Mouse (Mus musculus) 3T3-L1 (cell line): Measurements from ENCODE around the gene Aplp1.
"Not testable (repeated sequence)": the region's sequence is repeated elsewhere in the genome, so short reads cannot be mapped to it uniquely, and the experiment has no call there.

Experiments
- DNase-seq: peaks from one replicate; pipeline ENCODE4 v3.0.0-alpha.2; 2015; ENCODE audit warnings: low read depth, low spot score

Gene Aplp1

DNA sequence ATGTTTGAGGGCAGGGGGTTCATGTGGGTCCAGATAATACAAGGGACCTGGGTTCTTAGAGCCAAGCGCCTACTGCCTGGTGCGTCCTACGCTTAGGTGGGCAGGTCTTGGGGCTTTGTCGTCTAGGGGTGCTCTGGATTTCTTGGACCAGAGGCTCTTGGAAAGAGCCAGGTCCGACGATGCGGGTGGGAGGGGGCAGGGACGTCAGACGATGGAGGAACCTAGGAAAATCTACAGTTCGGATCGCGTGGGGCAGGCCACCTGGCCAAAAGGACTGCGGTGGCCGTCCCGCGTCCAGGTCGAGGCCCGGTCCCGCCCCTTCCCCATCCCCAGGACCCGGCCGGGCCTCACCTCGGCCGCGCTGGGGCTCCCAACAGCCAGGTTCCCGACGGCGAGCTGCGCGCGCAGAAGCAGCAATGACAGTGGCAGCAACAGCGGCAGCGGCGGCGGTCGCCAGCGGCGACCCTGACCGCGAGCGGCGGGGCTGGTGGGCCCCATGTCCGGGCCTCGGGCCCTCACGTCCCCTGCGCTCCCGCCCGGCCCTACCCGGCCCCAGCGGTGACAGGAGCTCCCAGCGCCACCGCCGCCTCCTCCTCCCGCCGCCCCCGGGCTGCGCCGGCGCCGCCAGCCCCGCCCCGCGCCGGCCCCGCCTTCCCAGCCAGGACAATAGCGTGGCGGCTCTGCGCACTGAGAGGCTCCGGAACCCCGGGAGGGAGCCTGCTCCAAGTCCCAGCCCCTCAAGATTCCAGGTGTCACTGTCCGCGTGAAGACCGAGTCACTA, at the start of gene Aplp1:
Aplp1 (minus strand) TSS at position 565 of the 781 bp plus-strand sequence.
- DNase-seq, result no peak

GRCm38 (mm10) chr7:30493401-30493931, 48.1 kb upstream of the Aplp1 start, which contains the start of gene Prodh2:
Prodh2 (plus strand) TSS chr7:30493622.
- no peak for DNase-seq

GRCm38 (mm10) chr7:30492765-30493164, 47.4 kb upstream of the Aplp1 start:
- peak; percentile 79 for DNase-seq

DNA sequence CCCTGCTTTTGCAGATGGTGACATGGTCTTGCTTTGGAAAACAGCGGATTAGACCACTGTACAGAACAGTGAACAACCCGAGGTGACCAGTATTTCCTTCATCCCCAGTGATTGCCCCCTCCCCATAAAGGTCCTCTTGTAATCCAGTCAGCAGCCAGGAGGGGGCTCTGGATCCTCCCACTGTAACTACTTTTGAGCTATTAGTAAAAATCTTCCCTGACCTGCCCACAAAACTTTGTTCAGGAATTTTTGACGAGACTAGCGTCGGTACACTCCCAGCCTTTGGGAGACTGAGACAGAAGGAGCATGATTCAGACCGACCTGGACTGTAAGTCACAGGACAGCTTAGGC, 45.6 kb upstream of the Aplp1 start:
- DNase-seq, result peak; percentile 5

GRCm38 (mm10) chr7:30490251-30490956, 45.1 kb upstream of the Aplp1 start:
- peak; percentile 56 for DNase-seq

DNA sequence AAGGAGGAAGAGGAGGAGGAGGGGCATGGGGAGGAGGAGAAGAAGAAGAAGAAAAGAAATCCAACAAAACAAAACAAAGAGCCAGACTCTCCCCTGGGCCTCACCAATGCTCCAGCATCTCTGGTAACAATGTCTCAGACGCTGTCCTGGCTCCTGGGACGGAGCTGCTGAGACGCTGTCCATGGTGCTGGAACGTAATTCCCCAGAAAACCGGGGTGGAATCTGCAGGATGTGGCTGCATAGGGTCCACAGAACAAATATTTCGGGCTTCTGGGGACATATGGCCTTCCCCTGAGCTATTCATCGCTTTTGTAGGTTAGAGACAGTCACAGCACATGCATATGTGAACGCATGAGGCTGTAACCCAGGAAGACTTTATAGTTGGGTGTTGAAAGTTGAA, 38.9 kb upstream of the Aplp1 start:
- DNase-seq, result peak; percentile 48

DNA sequence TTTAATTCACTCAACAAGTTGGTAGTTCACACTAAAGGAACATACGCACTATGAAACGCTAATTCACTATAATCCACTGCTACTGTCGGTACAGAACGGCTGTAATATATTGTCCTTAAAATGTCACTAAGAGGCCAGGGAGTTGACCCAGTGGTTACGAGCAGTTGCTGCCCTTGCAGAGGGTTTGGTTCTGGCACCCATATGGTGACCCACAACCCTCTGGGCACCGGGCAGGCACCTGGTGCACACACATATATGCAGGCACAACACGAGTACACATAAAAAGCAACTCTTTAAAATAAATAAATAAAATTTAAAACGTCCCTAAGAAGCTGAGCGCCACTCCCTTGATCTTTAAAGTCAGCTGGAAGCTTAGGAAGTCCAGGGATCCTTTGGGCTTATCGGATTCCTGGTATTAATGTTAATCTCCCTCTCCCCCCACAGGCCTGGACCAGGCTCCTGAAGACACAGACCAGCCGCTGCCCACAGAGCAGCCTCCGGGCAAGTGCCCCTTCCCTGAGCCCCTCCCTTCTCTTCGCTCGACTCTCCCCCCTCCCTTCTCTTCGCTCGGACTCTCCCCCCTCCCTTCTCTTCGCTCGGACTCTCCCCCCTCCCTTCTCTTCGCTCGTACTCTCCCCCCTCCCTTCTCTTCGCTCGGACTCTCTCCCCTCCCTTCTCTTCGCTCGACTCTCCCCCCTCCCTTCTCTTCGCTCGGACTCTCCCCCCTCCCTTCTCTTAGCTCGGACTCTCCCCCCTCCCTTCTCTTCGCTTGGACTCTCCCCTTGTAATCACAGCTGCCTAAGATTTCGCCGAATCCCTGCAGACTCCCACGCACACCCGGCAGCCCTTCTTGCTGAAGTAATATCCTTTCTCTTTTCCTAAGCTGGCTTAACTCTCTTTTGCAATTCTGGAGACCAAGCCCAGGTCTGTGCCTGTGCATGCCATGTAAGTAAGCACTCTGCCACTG, 32.4 kb upstream of the Aplp1 start:
- no peak for DNase-seq

DNA sequence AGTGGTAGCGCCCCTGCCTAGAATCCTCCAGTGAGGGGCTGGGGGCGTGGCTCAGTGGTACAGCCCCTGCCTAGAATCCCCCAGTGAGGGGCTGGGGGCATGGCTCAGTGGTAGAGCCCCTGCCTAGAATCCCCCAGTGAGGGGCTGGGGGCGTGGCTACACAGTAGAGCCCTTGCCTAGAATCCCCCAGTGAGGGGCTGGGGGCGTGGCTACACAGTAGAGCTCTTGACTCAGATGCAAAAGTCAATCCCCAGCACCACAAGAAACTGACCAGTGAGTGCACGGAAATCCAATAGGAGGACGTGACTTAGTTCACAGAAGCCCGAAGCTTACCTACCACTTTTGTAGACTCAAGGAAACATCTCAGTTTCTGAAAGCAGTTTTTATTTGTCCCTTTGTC, 30.8 kb upstream of the Aplp1 start:
- DNase-seq, result not testable (repeated sequence)

DNA sequence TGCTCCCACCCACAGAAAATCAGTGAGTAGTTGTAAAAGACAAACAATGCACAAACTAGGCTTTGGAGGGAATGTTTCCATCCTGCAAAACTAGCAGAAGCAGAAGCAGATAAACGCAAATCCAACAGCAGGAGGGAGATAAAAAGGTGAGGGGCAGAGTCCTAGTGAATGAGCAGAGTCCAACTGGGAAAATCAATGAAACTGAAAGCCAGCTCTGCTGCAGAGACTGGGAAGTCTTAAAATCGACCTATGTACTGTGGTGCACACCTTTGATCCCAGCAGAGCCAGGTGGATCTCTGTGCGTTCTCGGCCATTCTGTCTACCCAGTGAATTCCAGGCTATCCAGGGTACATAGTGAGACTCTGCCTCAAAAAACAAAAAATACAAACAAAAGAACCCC, 29.7 kb upstream of the Aplp1 start:
- DNase-seq, result no peak

DNA sequence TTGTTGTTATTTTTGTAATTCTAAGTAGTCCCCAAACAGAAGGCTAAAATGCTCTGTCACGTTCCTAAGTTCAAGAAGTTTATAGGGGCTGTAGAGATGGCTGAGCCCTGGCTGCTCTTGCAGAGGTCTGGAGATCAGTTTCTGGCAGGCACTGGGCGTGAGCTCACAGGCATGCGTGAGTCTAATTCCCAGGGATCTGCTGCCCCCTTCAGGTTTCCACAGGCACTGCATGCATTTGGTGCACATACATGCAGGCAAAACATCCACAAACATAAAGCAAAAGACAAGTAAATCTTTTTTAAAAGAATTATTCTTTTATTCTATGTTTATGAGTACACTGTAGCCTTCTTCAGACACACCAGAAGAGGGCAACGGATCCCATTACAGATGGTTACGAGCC, 27.1 kb upstream of the Aplp1 start:
- DNase-seq, result peak; percentile 28

DNA sequence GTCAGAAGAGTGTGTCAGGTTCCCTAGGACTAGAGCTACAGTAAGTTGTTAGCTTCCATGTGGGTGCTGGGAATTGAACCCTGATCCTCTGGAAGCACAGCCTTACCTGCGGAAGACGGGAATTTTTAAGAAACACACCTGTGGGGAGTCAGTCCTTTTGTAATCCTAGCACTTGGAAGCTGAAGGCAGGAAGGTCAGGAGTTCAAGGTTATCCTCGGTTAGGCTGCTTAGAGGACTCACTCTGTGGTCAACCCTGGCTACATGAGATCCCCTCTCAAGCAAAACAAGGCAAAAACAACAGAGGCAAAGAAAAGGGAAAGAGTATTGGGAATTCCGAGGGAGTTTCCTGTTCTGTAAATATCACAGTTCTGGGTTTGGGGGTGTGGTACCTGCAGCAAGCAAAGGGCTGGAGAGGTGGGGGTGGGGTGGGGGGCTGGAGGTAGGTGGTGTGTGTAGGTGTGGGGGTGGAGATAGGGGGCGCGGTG, 19.5 kb upstream of the Aplp1 start:
- no peak for DNase-seq

GRCm38 (mm10) chr7:30463996-30464395, 18.7 kb upstream of the Aplp1 start:
- DNase-seq, result no peak

DNA sequence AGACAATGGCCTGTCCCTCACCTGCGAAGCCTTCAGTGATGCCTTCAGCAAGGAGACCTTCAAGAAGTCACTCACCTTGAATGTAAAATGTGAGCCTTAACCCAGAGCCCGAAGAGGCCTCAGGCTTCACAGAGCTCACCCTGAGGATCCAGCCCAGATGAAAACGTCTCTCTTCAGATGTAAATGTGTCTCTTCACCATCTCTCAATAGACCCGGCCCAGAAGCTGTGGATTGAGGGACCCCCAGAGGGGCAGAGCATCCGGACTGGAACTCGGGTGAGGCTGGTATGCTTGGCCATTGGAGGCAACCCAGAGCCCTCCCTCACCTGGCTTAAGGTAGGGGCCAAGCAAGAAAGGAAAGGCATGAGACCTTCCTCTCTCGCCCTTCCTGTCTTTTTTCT, 18.2 kb upstream of the Aplp1 start:
- no peak for DNase-seq

DNA sequence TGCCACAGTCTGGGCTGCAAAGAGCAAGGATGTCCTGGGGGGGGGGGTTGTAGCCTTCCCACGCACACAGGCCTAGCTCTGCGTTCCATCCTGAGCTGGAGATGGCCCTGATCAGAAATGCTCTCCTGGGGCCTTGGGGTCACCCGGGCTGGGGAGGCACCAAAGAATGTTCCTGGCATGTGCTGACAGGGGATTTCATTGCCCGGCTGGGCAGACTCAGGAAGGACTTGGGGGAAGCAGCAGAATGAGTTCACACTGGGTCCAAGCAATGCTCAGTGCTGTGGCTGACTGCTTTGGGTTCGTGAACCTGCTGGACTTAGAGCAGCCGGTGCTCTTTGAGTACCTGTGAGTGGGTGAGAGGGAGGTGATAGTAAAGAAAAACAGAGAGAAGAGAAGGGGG, 14.1 kb upstream of the Aplp1 start:
- DNase-seq, result no peak

DNA sequence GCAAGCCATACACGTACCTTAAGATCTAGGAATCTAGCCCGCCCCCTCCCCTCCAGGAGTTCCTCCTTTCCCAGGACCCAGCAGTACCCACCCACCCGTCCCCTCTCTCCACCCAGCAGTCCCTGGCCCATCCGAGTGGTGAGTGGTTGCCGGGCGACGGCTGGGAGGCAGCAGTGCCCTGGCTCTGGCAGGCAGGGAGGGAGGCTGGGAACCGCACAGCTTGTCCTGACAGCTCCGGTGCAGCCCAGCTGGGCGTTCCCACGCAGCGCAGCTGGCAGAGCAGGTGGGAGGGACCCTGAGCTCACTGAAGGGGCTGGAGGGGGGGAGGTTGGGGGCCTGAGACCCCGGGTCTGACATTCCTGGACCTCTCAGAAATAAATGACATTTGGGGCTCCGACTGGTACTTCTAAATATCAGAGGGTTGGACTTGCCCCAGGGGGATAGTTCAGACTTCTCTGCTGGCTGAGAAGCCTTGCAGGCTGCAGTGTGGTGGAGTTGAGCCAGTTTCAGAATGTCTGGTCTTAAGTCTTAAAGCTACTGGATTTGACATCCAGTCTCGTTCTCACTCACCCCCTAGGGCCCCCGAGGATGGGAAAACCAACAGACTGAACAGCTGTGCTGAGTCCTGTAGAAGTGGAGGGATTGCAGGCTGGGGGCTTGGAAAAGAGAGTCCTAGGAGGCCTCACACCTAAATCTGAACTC, 12.4 kb upstream of the Aplp1 start, which contains the start of the genes Kirrel2 and Nphs1:
Kirrel2 (minus strand) TSS at position 62 of the 702 bp plus-strand sequence.
Nphs1 (plus strand) TSS at position 687 of the 702 bp plus-strand sequence.
- DNase-seq, result no peak

DNA sequence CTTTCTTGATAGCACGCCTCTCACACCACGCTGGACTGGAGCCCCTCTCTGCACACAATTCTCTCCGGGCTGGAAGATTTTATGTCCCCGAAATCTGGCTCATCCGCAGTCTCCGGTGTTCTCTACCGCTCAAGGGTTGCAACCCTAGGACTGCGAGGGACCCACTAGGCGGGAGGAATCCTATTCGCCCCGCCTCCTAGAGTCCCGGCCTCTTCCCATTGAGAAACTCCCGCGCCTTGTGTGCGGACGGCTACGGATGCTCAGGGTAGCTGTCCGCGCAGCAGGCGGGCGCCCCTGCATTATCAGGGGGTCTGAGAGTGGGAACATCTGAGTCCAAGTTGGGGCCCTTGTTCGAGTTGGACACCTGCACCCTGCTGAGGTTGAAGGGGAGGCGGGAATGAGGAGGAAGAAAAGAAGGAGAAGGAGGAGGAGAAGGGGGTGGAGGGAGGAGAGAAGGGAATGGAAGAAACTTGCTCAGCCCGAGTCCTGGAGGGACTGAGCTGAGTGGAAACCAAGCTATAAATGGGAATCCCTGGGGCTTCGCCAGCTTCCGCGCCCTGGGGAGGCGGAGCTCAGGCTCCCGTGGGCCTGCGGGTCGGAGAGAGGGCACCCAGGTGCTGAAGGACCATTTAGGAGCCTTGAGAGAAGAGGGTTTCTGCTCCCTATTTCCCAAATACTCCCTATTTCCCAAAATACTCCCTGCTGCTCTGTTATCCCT, 11.7 kb upstream of the Aplp1 start:
- DNase-seq, result no peak

GRCm38 (mm10) chr7:30456487-30456886, 11.2 kb upstream of the Aplp1 start:
- no peak for DNase-seq

- no peak for DNase-seq
Measured at GRCm38 (mm10) chr7:30454259-30454658, 8.9 kb upstream of the Aplp1 start.

DNA sequence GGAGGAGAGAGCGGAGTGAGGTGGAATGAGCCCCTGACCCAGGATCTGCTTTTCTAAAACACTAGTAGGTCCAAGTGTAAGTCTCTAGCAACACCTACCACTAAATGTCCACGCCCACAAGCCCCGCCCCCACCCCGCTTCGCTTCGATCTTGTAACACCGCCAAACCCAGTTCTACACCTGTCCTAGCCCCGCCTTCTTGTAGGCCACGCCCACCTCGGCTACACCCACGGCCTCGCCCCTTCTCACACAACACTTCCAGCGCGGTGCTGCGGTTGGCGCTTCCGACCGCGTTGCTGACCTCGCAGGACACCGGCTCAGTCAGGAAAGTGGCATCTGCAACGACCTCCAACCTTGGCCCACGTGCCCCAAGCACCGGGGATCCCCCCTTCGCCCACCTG, 8.4 kb upstream of the Aplp1 start:
- DNase-seq, result no peak

DNA sequence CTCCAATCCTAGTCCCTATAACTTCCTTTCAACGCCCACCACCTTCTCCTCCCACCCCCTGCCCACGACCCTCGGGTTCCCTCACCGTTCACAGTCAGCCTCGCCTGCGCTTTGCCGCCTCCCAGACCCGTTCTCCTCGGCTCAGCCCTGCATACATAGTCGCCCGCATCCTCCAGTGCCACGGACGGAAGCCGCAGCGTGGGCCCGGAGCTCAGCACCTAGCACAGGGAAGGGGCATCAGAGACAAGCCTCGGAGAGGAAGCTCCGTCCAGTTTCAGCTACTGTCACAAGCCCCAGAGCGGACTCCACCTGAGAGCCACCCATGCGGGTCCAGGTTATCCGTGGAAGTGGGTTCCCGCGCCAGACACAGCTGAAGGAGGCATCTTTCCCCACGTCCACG, 8.0 kb upstream of the Aplp1 start:
- no peak for DNase-seq
